Mouse (Mus musculus): Measurements from ENCODE around the gene Atoh8. TPM values are rescaled to one million over a fixed set of nuclear protein-coding genes. Genes with fewer than 3 reads are reported as not detected.

Gene Atoh8
- polyA plus RNA-seq, 1 experiment from 2014 or later, result 7.5 TPM

DNA sequence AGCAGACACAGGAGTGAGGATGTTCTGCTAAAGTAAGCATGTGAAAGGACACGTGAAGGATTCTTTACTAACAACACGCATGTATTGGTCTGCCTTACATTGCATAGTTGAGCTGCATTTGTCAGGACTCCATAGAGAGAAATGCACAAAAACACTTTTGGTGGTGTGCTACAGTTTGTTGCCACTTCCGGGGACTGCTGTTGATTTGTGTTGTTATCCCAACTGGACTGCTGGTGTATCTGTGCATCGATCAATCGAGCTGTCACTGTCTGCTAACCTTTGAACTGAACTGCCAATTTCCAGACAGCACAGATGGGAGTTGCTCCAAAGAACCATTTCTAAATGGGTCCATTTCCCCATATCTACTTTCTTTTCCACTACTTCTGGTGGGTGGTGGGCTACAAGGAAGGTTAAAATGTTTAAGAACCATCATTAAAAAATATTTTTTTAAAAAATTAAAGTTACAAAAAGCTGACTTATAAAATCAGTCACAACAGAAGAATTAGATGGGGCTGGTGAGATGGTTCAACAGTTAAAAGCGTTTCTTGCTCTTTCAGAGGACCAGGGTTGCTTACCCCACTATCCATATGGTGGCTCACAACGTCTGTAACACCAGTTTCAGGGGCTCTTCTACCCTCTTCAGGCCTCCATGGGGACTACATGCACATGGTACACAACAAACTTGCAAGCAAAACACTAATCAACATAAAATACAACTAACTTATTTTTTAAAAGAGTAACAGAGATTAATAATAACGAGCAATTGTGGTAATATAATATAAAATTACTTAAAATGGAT is 76.2 kb downstream of the Atoh8 start:
- Histone ChIP-seq H3K27me3 (no peaks in the 10 kb centered on the region), H3K9ac (no peak overlapping the region), H3K27ac (no peak overlapping the region), H3K4me3 (replicated peaks) (no peak overlapping the region), H3K4me1 (no peaks in the 10 kb centered on the region), H3K36me3 (replicated peaks) (peaks cover 5% of the 10 kb centered on the region), H3K4me2 (no peak overlapping the region), H3K9me3 (no peaks in the 10 kb centered on the region)
- no peak for ATAC-seq (ENCODE audit: low FRiP score)
- 85% methylated on average over 8 of the region's 8 CpGs for WGBS

Other genes starting within 250 kb of the Atoh8 start
- gene St3gal5, start 138.0 kb downstream of the Atoh8 start, polyA plus RNA-seq (2016; fragmentation: Nextera tagmentation; extraction: Ambion mirVana), result 34.1 and 37.1 TPM in 2 replicates
- gene Sftpb, start 69.0 kb upstream of the Atoh8 start, polyA plus RNA-seq (2016; fragmentation: Nextera tagmentation; extraction: Ambion mirVana), result not detected in 2 replicates
- gene Usp39, start 109.6 kb upstream of the Atoh8 start, polyA plus RNA-seq (2016; fragmentation: Nextera tagmentation; extraction: Ambion mirVana), result 74.0 and 76.4 TPM in 2 replicates
- gene 0610030E20Rik, start 111.7 kb upstream of the Atoh8 start, polyA plus RNA-seq (2016; fragmentation: Nextera tagmentation; extraction: Ambion mirVana), result 28.5 and 30.4 TPM in 2 replicates
- 4.0 and 4.1 TPM in 2 replicates for gene Tmem150a, start 119.9 kb upstream of the Atoh8 start, polyA plus RNA-seq (2016; fragmentation: Nextera tagmentation; extraction: Ambion mirVana)
- 97.4 and 97.5 TPM in 2 replicates for gene Rnf181, start 131.4 kb upstream of the Atoh8 start, polyA plus RNA-seq (2016; fragmentation: Nextera tagmentation; extraction: Ambion mirVana)
- gene Vamp5, start 144.9 kb upstream of the Atoh8 start, polyA plus RNA-seq (2016; fragmentation: Nextera tagmentation; extraction: Ambion mirVana), result 6.0 and 7.6 TPM in 2 replicates
- 24.6 and 26.0 TPM in 2 replicates for gene Vamp8, start 155.1 kb upstream of the Atoh8 start, polyA plus RNA-seq (2016; fragmentation: Nextera tagmentation; extraction: Ambion mirVana)
- 19.1 and 19.8 TPM in 2 replicates for gene Ggcx, start 178.7 kb upstream of the Atoh8 start, polyA plus RNA-seq (2016; fragmentation: Nextera tagmentation; extraction: Ambion mirVana)
- 475 and 476 TPM in 2 replicates for gene Mat2a, start 204.0 kb upstream of the Atoh8 start, polyA plus RNA-seq (2016; fragmentation: Nextera tagmentation; extraction: Ambion mirVana)

All from forebrain, embryonic 12.5 days (tissue).